Mouse (Mus musculus) splenic B cell, adult 2 months (primary cell): ENCODE results near the gene Ell.

Experiments
- DNase-seq: peaks from one replicate; pipeline ENCODE4 v3.0.0-alpha.2; 2011; ENCODE audit warnings: low read depth, low spot score
- H3K27me3 ChIP-seq: 2 replicates; pipeline ENCODE4 v1.6.1; 2012; ENCODE audit warnings: mild to moderate bottlenecking, low read length, moderate library complexity, mixed read lengths; ENCODE audit not compliant: control insufficient read depth, poor library complexity, insufficient read depth, severe bottlenecking
- H3K36me3 ChIP-seq: 2 replicates; pipeline ENCODE4 v1.6.1; 2012; ENCODE audit warnings: mild to moderate bottlenecking, low read length, moderate library complexity, mixed read lengths; ENCODE audit not compliant: control insufficient read depth, poor library complexity, insufficient read depth, severe bottlenecking

Gene Ell

GRCm38 (mm10) chr8:70601271-70601649 is 62.0 kb downstream of the Ell start:
- DNase-seq = peak; percentile 84
- no peaks in the 10 kb centered on the region for H3K27me3 ChIP-seq
- H3K36me3 ChIP-seq = no peaks in the 10 kb centered on the region

GRCm38 (mm10) chr8:70602139-70602811 is 63.0 kb downstream of the Ell start:
- Histone ChIP-seq H3K27me3 (no peaks in the 10 kb centered on the region), H3K36me3 (no peaks in the 10 kb centered on the region)
- no peak for DNase-seq

GRCm38 (mm10) chr8:70604558-70604957 is 65.3 kb downstream of the Ell start:
- H3K27me3 ChIP-seq = no peaks in the 10 kb centered on the region
- no peak for DNase-seq

GRCm38 (mm10) chr8:70605871-70606779 is 66.9 kb downstream of the Ell start:
- no peak for DNase-seq
- Histone ChIP-seq H3K36me3 (no peaks in the 10 kb centered on the region), H3K27me3 (no peaks in the 10 kb centered on the region)

More at GRCm38 (mm10) chr8:70604558-70604957, 65.3 kb downstream of the Ell start:
- no peaks in the 10 kb centered on the region for H3K36me3 ChIP-seq

GRCm38 (mm10) chr8:70606780-70607602 is 67.7 kb downstream of the Ell start:
- DNase-seq = no peak

GRCm38 (mm10) chr8:70607603-70607897 is 68.3 kb downstream of the Ell start:
- no peaks in the 10 kb centered on the region for H3K36me3 ChIP-seq
- H3K27me3 ChIP-seq = no peaks in the 10 kb centered on the region
- no peak for DNase-seq

More at GRCm38 (mm10) chr8:70606780-70607602, 67.7 kb downstream of the Ell start:
- Histone ChIP-seq H3K27me3 (no peaks in the 10 kb centered on the region), H3K36me3 (no peaks in the 10 kb centered on the region)

- H3K36me3 ChIP-seq = no peaks in the 10 kb centered on the region
- no peaks in the 10 kb centered on the region for H3K27me3 ChIP-seq
- DNase-seq = peak; percentile 64
Measured at GRCm38 (mm10) chr8:70607898-70608748, 68.9 kb downstream of the Ell start.

- Histone ChIP-seq H3K27me3 (no peaks in the 10 kb centered on the region), H3K36me3 (no peaks in the 10 kb centered on the region)
- no peak for DNase-seq
Measured at GRCm38 (mm10) chr8:70608749-70609367, 69.6 kb downstream of the Ell start, which contains the start of gene Ssbp4. Ssbp4 (minus strand) TSS chr8:70608872.

GRCm38 (mm10) chr8:70609368-70609848 is 70.2 kb downstream of the Ell start:
- no peaks in the 10 kb centered on the region for H3K36me3 ChIP-seq
- DNase-seq = peak; percentile 93
- no peaks in the 10 kb centered on the region for H3K27me3 ChIP-seq

GRCm38 (mm10) chr8:70609849-70610795 is 70.9 kb downstream of the Ell start:
- H3K36me3 ChIP-seq = no peaks in the 10 kb centered on the region
- no peaks in the 10 kb centered on the region for H3K27me3 ChIP-seq
- DNase-seq = peak; percentile 98

- no peaks in the 10 kb centered on the region for H3K27me3 ChIP-seq
- DNase-seq = peak; percentile 86
- H3K36me3 ChIP-seq = no peaks in the 10 kb centered on the region
Measured at GRCm38 (mm10) chr8:70610796-70611771, 71.8 kb downstream of the Ell start.

GRCm38 (mm10) chr8:70611849-70612248 is 72.6 kb downstream of the Ell start:
- DNase-seq = peak; percentile 95
- Histone ChIP-seq H3K27me3 (no peaks in the 10 kb centered on the region), H3K36me3 (no peaks in the 10 kb centered on the region)
